Mouse (Mus musculus) CH12.LX (cell line): ENCODE measurements around the gene Gars. TPM values are rescaled to one million over a fixed set of nuclear protein-coding genes. Genes with fewer than 3 reads are reported as not detected.

Source experiments
- DNase-seq: peaks from one replicate; pipeline ENCODE4 v3.0.0-alpha.2; 2013; ENCODE audit errors: extremely low read depth
- H3K27ac ChIP-seq: 2 replicates; pipeline ENCODE4 v1.5.1; 2012; ENCODE audit warnings: low read depth, mild to moderate bottlenecking, control low read depth, moderate library complexity; ENCODE audit not compliant: insufficient read depth
- H3K27me3 ChIP-seq: replicated peaks from 2 replicates; pipeline ENCODE3; 2012; ENCODE audit warnings: inconsistent platforms
- H3K36me3 ChIP-seq, 2 experiments: replicated peaks in 1 of 2; 2 replicates each; pipeline versions ENCODE3 to v1.6.1; 2012; ENCODE audit warnings: inconsistent platforms in 1 of 2, low read length in 1 of 2, mild to moderate bottlenecking in 1 of 2, mixed read lengths in 1 of 2, moderate library complexity in 1 of 2; ENCODE audit not compliant: control insufficient read depth in 1 of 2, insufficient read depth in 1 of 2
- H3K4me1 ChIP-seq, 2 experiments: 2 replicates each; pipeline ENCODE4 v1.6.1; 2012; ENCODE audit warnings: inconsistent platforms in 1 of 2, moderate library complexity in 1 of 2; ENCODE audit not compliant: insufficient read depth in 2 of 2, control insufficient read depth in 1 of 2
- H3K4me2 ChIP-seq: 2 replicates; pipeline ENCODE4 v1.6.1; 2012; ENCODE audit warnings: low read depth, mild to moderate bottlenecking, control low read depth; ENCODE audit not compliant: poor library complexity, insufficient read depth, severe bottlenecking
- H3K4me3 ChIP-seq, 3 experiments: fragments of 150-350 bp in 1 of 3; sonication (generic) in 1 of 3; replicated peaks in 1 of 3; 2 replicates each; pipeline versions ENCODE3 to v1.5.1; 2011 to 2012; ENCODE audit warnings: low read depth in 2 of 3, low read length in 2 of 3, mild to moderate bottlenecking in 2 of 3, moderate library complexity in 2 of 3, control low read depth in 1 of 3, improper control_type of control experiment in 1 of 3, inconsistent platforms in 1 of 3, mixed read lengths in 1 of 3; ENCODE audit not compliant: poor library complexity in 1 of 3
- H3K79me2 ChIP-seq: replicated peaks from 2 replicates; pipeline ENCODE4 v1.6.1; 2012; ENCODE audit warnings: mild to moderate bottlenecking, moderate library complexity; ENCODE audit not compliant: control insufficient read depth, poor library complexity, insufficient read depth, severe bottlenecking; ENCODE audit errors: extremely low read depth
- H3K9ac ChIP-seq: 2 replicates; pipeline ENCODE4 v1.6.1; 2012; ENCODE audit warnings: low read depth, mild to moderate bottlenecking, control low read depth, moderate library complexity; ENCODE audit not compliant: insufficient read depth
- H3K9me3 ChIP-seq: replicated peaks from 2 replicates; pipeline ENCODE3; 2012; ENCODE audit warnings: low read length, inconsistent platforms, mixed read lengths
- BHLHE40 ChIP-seq: IDR thresholded peaks from 2 replicates; pipeline ENCODE4 v1.6.1; 2011; ENCODE audit warnings: mild to moderate bottlenecking, low read depth, low read length, improper control_type of control experiment
- CHD2 ChIP-seq: IDR thresholded peaks from 2 replicates; pipeline ENCODE4 v1.6.1; 2011; ENCODE audit warnings: low read length, improper control_type of control experiment
- CTCF ChIP-seq, 2 experiments: IDR thresholded peaks in 1 of 2; conservative IDR thresholded peaks in 1 of 2; 2 replicates each; pipeline ENCODE4 v1.5.1; 2011 to 2012; ENCODE audit warnings: low read depth in 2 of 2, low read length in 2 of 2, improper control_type of control experiment in 1 of 2, inconsistent platforms in 1 of 2, mild to moderate bottlenecking in 1 of 2, moderate library complexity in 1 of 2
- ELF1 ChIP-seq: IDR thresholded peaks from 2 replicates; pipeline ENCODE4 v1.6.1; 2014; ENCODE audit warnings: low read depth, mild to moderate bottlenecking, inconsistent platforms, low read length, improper control_type of control experiment
- EP300 ChIP-seq: IDR thresholded peaks from 2 replicates; pipeline ENCODE4 v1.6.1; 2011; ENCODE audit warnings: low read length, improper control_type of control experiment
- ETS1 ChIP-seq: conservative IDR thresholded peaks from 2 replicates; pipeline ENCODE4 v1.6.1; 2012; ENCODE audit warnings: low read depth, mild to moderate bottlenecking, inconsistent platforms, low read length, improper control_type of control experiment, moderate library complexity
- HCFC1 ChIP-seq: IDR thresholded peaks from 2 replicates; pipeline ENCODE4 v1.6.1; 2012; ENCODE audit warnings: low read depth, mild to moderate bottlenecking, inconsistent platforms, low read length, improper control_type of control experiment
- IRF4 ChIP-seq: IDR thresholded peaks from 2 replicates; pipeline ENCODE4 v1.6.1; 2014; ENCODE audit warnings: low read depth, mild to moderate bottlenecking, inconsistent platforms, low read length, improper control_type of control experiment
- KAT2A ChIP-seq: IDR thresholded peaks from 2 replicates; pipeline ENCODE4 v1.6.1; 2012; ENCODE audit warnings: low read length, improper control_type of control experiment, inconsistent platforms; ENCODE audit not compliant: insufficient replicate concordance
- MAX ChIP-seq: IDR thresholded peaks from 2 replicates; pipeline ENCODE4 v1.6.1; 2011; ENCODE audit warnings: low read length, improper control_type of control experiment
- MEF2A ChIP-seq: IDR thresholded peaks from 2 replicates; pipeline ENCODE4 v1.6.1; 2014; ENCODE audit warnings: low read depth, mild to moderate bottlenecking, inconsistent platforms, low read length, improper control_type of control experiment, borderline replicate concordance
- MXI1 ChIP-seq: IDR thresholded peaks from 2 replicates; pipeline ENCODE4 v1.6.1; 2011; ENCODE audit warnings: mild to moderate bottlenecking, low read depth, low read length, improper control_type of control experiment
- MYC ChIP-seq: IDR thresholded peaks from 2 replicates; pipeline ENCODE4 v1.6.1; 2011; ENCODE audit warnings: low read depth, mild to moderate bottlenecking, improper control_type of control experiment, low read length
- NELFE ChIP-seq: IDR thresholded peaks from 2 replicates; pipeline ENCODE4 v1.6.1; 2011; ENCODE audit warnings: low read depth, low read length, improper control_type of control experiment
- NRF1 ChIP-seq: IDR thresholded peaks from 2 replicates; pipeline ENCODE4 v1.6.1; 2014; ENCODE audit warnings: low read depth, mild to moderate bottlenecking, inconsistent platforms, low read length, improper control_type of control experiment, moderate library complexity
- PAX5 ChIP-seq: IDR thresholded peaks from 2 replicates; pipeline ENCODE4 v1.6.1; 2012; ENCODE audit warnings: low read length, inconsistent platforms, mixed read lengths
- POLR2A ChIP-seq: IDR thresholded peaks from 2 replicates; pipeline ENCODE4 v1.6.1; 2011; ENCODE audit warnings: low read depth, mild to moderate bottlenecking, improper control_type of control experiment, low read length
- POLR2AphosphoS2 ChIP-seq: IDR thresholded peaks from 2 replicates; pipeline ENCODE4 v1.6.1; 2011; ENCODE audit warnings: low read depth, low read length, improper control_type of control experiment
- RAD21 ChIP-seq: IDR thresholded peaks from 2 replicates; pipeline ENCODE4 v1.6.1; 2011; ENCODE audit warnings: low read depth, mild to moderate bottlenecking, low read length, improper control_type of control experiment, moderate library complexity
- SIN3A ChIP-seq: IDR thresholded peaks from 2 replicates; pipeline ENCODE4 v1.6.1; 2012; ENCODE audit warnings: low read length, improper control_type of control experiment, inconsistent platforms
- SMC3 ChIP-seq: IDR thresholded peaks from 2 replicates; pipeline ENCODE4 v1.6.1; 2011; ENCODE audit warnings: low read depth, low read length, improper control_type of control experiment
- TBP ChIP-seq: conservative IDR thresholded peaks from 2 replicates; pipeline ENCODE4 v1.6.1; 2011; ENCODE audit warnings: low read depth, low read length, improper control_type of control experiment
- TCF12 ChIP-seq: IDR thresholded peaks from 2 replicates; pipeline ENCODE4 v1.6.1; 2014; ENCODE audit warnings: low read depth, mild to moderate bottlenecking, inconsistent platforms, low read length, improper control_type of control experiment
- UBTF ChIP-seq: IDR thresholded peaks from 2 replicates; pipeline ENCODE4 v1.6.1; 2012; ENCODE audit warnings: low read depth, mild to moderate bottlenecking, inconsistent platforms, low read length, improper control_type of control experiment, moderate library complexity
- ZC3H11A ChIP-seq: IDR thresholded peaks from 2 replicates; pipeline ENCODE4 v1.6.1; 2012; ENCODE audit warnings: low read depth, mild to moderate bottlenecking, inconsistent platforms, low read length, improper control_type of control experiment
- ZKSCAN1 ChIP-seq: IDR thresholded peaks from 2 replicates; pipeline ENCODE4 v1.6.1; 2012; ENCODE audit warnings: low read depth, inconsistent platforms, low read length, improper control_type of control experiment, borderline replicate concordance
- ZMIZ1 ChIP-seq: IDR thresholded peaks from 2 replicates; pipeline ENCODE4 v1.6.1; 2012; ENCODE audit warnings: low read depth, mild to moderate bottlenecking, inconsistent platforms, low read length, improper control_type of control experiment
- dilution Hi-C: fragments of 300-500 bp; cut with MboI; formaldehyde crosslinking; loops from 2 replicates; pipeline ENCODE4 v1.14.3; 2020; ENCODE audit warnings: low sequenced_read_pairs; ENCODE audit not compliant: extremely low pct_unique_long_range_greater_than_20kb, extremely low pct_ligation_motif_present
- in situ Hi-C: fragments of 300-500 bp; cut with MboI; formaldehyde crosslinking; loops from 3 replicates; pipeline ENCODE4 v1.14.3; 2019; ENCODE audit warnings: low sequenced_read_pairs, low pct_ligation_motif_present, low pct_unique_long_range_greater_than_20kb, mixed read lengths
- polyA plus RNA-seq: library from polyadenylated mRNA; unstranded; fragments of >175 nt; gene quantifications from 2 replicates; pipeline ENCODE4 v1.2.1, GENCODE M21; 2012; ENCODE audit warnings: low read depth; ENCODE audit not compliant: insufficient read length
- total RNA-seq, 2 experiments: library from RNA; depleted of rRNA; stranded (reverse); fragments of 300-350 nt in 1 of 2; fragments of >200 nt in 1 of 2; gene quantifications; 2 replicates each; pipeline ENCODE4 v1.2.3; 2012 to 2014

The Gars gene
- total and polyA plus RNA-seq, 3 experiments = 329 to 457 (median 341) TPM

DNA sequence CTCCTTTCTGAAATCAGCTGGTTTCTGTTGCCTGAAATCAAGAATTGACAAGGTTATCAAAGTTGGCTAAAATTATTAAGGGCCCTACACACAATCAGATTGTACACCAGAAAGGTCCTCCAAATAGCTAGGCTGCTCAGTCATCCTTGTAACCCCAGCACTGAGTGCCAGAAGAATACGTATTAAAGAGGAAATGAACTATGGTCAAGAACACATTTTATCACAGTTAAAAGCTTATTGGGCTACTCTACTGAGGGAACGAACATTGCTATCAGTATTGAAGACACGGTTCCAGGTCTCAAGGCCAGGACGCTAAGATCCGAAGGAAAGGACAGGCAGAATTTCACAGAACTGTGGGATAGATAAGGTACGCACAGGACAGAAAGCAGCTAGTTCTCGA, 45.7 kb upstream of the Gars start:
- Histone ChIP-seq H3K9ac (peak overlapping the region; percentile 53; the same call in 1 of the 2 replicates), H3K27ac (no peak overlapping the region), H3K4me2 (peak overlapping the region; percentile 72), H3K79me2 (no peaks in the 10 kb centered on the region), H3K4me1 (peaks cover 3 to 16% of the 10 kb centered on the region in 2 experiments), H3K4me3 (peak overlapping the region; percentile 36 to 70 (median 60)), H3K9me3 (no peaks in the 10 kb centered on the region), H3K36me3 (peaks cover 0 to 12% of the 10 kb centered on the region in 2 experiments), H3K27me3 (no peaks in the 10 kb centered on the region)
- TF ChIP-seq MAX (no peak), ETS1 (no peak)
- DNase-seq = peak; percentile 20
- dilution Hi-C loops = no loop called here
- in situ Hi-C loops = loop anchor here (5.0 kb wide), 1 partner anchor 180 kb away; no protein-coding TSS in a partner anchor

DNA sequence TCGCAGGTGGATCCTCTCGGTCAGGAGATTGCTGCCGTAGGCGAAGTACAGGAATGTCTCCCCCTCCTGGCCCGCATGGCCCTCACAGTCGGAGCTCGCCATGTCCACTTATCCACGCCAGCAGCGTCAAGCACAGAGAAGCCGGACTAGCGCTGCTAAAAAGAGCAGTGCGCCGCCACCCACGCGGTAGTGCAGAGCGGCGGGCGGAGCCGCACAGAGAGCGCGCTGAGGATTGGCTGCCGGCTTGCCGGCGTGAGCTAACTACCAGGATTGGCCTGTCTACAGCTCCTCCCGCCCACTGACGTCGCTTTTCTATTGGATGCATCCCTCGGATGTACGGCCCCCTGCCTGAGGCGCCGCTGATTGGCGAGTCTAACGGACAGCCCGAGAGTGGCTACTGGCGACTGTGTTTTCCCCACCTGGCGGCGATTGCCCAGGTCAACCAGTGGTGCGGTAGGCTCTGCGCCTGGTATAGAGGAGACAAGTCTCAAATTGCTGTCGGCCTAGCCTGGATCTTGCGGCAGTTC, 45.0 kb upstream of the Gars start, which contains the start of gene Ggct:
TSS of gene Ggct (minus strand) at position 217 of the 527 bp plus-strand sequence.
- Histone ChIP-seq H3K4me2 (peak within 1 kb of the TSS; percentile 78), H3K27ac (no peak within 1 kb of the TSS), H3K9ac (peak within 1 kb of the TSS; percentile 53), H3K27me3 (no peaks in the 10 kb centered on the region), H3K4me3 (peak within 1 kb of the TSS; percentile 48 to 70 (median 60)), H3K79me2 (no peaks in the 10 kb centered on the region), H3K9me3 (no peaks in the 10 kb centered on the region), H3K36me3 (peaks cover 0 to 12% of the 10 kb centered on the region in 2 experiments), H3K4me1 (peaks cover 3 to 16% of the 10 kb centered on the region in 2 experiments)
- peak; percentile 96 for DNase-seq
- TF ChIP-seq CTCF (conservative IDR thresholded peaks at IDR 0.05 in 1 of 2, IDR thresholded peaks at IDR 0.05 in 1 of 2; ENCODE audit: low read depth in 2 of 2, low read length in 2 of 2) (peak in 1 of 2 experiments; percentile 70; a peak in 2 of 4 replicates), MXI1 (peak; percentile 97), RAD21 (peak; percentile 34), POLR2AphosphoS2 (peak; percentile 56; the same call in 1 of the 2 replicates), NRF1 (peak; percentile 35), ZC3H11A (no peak), NELFE (peak; percentile 79), POLR2A (peak; percentile 94), CHD2 (peak; percentile 82), MAX (peak; percentile 92; the same call in 1 of the 2 replicates), KAT2A (0 out of 2 replicates have a peak, but pooled peaks have one; percentile 24), SIN3A (peak; percentile 86; the same call in 1 of the 2 replicates), PAX5 (no peak), MEF2A (no peak), MYC (peak; percentile 88), EP300 (no peak), ETS1 (0 out of 2 replicates have a peak, but pooled peaks have one; percentile 17), TBP (peak; percentile 57), ZKSCAN1 (no peak), TCF12 (peak; percentile 55), UBTF (peak; percentile 40; the same call in 1 of the 2 replicates), BHLHE40 (no peak), ELF1 (peak; percentile 74), SMC3 (peak; percentile 56), HCFC1 (peak; percentile 55), ZMIZ1 (peak; percentile 86; the same call in 1 of the 2 replicates), IRF4 (peak; percentile 8; the same call in 1 of the 2 replicates)
- dilution Hi-C loops = no loop called here
- in situ Hi-C loops = loop anchor here (5.0 kb wide), 1 partner anchor 180 kb away; no protein-coding TSS in a partner anchor
